Mouse (Mus musculus) neutrophil, adult 5-6 weeks (primary cell): ENCODE data around the gene Serpinb9b. TPM values are rescaled to one million over a fixed set of nuclear protein-coding genes. Genes with fewer than 3 reads are reported as not detected.

Experiments
- ATAC-seq: fragments of 151-379, 151-347 bp; 2 replicates; pipeline ENCODE4 v1.8.0; 2017; ENCODE audit warnings: mild to moderate bottlenecking, moderate TSS enrichment; ENCODE audit not compliant: insufficient number of reproducible peaks, poor library complexity, low FRiP score, severe bottlenecking; ENCODE audit errors: extremely low read depth
- total RNA-seq: library from RNA; stranded (forward); fragments of 200-1000 nt; gene quantifications from 2 replicates; pipeline ENCODE4 v1.2.3, GENCODE M21; 2017

The Serpinb9b gene
- total RNA-seq: 0.23 and 0.25 TPM in 2 replicates

GRCm38 (mm10) chr13:33027244-33027643 lies at the start of gene Serpinb9b:
TSS of gene Serpinb9b (plus strand) at chr13:33027416.
- no peak for ATAC-seq

- no peak for ATAC-seq
Observed at GRCm38 (mm10) chr13:32982556-32983042, 44.6 kb upstream of the Serpinb9b start.

GRCm38 (mm10) chr13:32986256-32986655 lies 41.0 kb upstream of the Serpinb9b start:
- ATAC-seq: no peak

GRCm38 (mm10) chr13:32993152-32993893 lies 33.9 kb upstream of the Serpinb9b start:
- ATAC-seq: no peak

GRCm38 (mm10) chr13:32993894-32994242 lies 33.3 kb upstream of the Serpinb9b start:
- no peak for ATAC-seq

- ATAC-seq: no peak
Observed at GRCm38 (mm10) chr13:32995051-32995450, 32.2 kb upstream of the Serpinb9b start.

- no peak for ATAC-seq
Observed at GRCm38 (mm10) chr13:33001341-33001740, 25.9 kb upstream of the Serpinb9b start.

GRCm38 (mm10) chr13:33002950-33003349 lies 24.3 kb upstream of the Serpinb9b start, which contains the start of gene Serpinb9:
TSS of gene Serpinb9 (plus strand) at chr13:33003250.
- ATAC-seq: no peak

GRCm38 (mm10) chr13:33003523-33004413 lies 23.4 kb upstream of the Serpinb9b start:
- no peak for ATAC-seq

- peak; percentile 87 for ATAC-seq
Observed at GRCm38 (mm10) chr13:33004414-33005105, 22.7 kb upstream of the Serpinb9b start.

- ATAC-seq: no peak
Observed at GRCm38 (mm10) chr13:33005501-33006075, 21.6 kb upstream of the Serpinb9b start.

GRCm38 (mm10) chr13:33006555-33006954 lies 20.7 kb upstream of the Serpinb9b start:
- no peak for ATAC-seq

- ATAC-seq: no peak
Observed at GRCm38 (mm10) chr13:33012395-33012794, 14.8 kb upstream of the Serpinb9b start.

GRCm38 (mm10) chr13:33013271-33013670 lies 13.9 kb upstream of the Serpinb9b start:
- ATAC-seq: no peak

GRCm38 (mm10) chr13:33022371-33022770 lies 4.8 kb upstream of the Serpinb9b start:
- no peak for ATAC-seq

GRCm38 (mm10) chr13:33026427-33027057 lies 674 bp upstream of the Serpinb9b start:
- ATAC-seq: no peak

GRCm38 (mm10) chr13:33028146-33028545 lies 930 bp downstream of the Serpinb9b start:
- ATAC-seq: no peak

- no peak for ATAC-seq
Observed at GRCm38 (mm10) chr13:33028550-33028949, 1.3 kb downstream of the Serpinb9b start.
